Mouse (Mus musculus) cerebellum, adult 2 months (tissue): ENCODE results near the gene Hoxb3. TPM values are rescaled to one million over a fixed set of nuclear protein-coding genes. Genes with fewer than 3 reads are reported as not detected.

Experiments
- DNase-seq, 2 experiments: peaks; one replicate each; pipeline ENCODE4 v3.0.0; 2021
- H3K27ac ChIP-seq: fragments of 200-500 bp; 2 replicates; pipeline ENCODE4 v1.5.1; 2012; ENCODE audit warnings: low read length, control low read depth, inconsistent platforms; ENCODE audit not compliant: insufficient read depth
- H3K27me3 ChIP-seq: fragments of 200-500 bp; 2 replicates; pipeline ENCODE4 v1.6.1; 2012; ENCODE audit warnings: inconsistent platforms, mild to moderate bottlenecking, low read length, moderate library complexity; ENCODE audit not compliant: control insufficient read depth, insufficient read depth
- H3K4me1 ChIP-seq: fragments of 200-500 bp; 2 replicates; pipeline ENCODE4 v1.6.1; 2011; ENCODE audit warnings: low read length; ENCODE audit not compliant: control insufficient read depth, insufficient read depth
- H3K4me3 ChIP-seq: fragments of 200-500 bp; replicated peaks from 2 replicates; pipeline ENCODE3; 2011; ENCODE audit warnings: mild to moderate bottlenecking, low read depth, low read length, control low read depth; ENCODE audit not compliant: insufficient read depth
- CTCF ChIP-seq: fragments of 200-500 bp; IDR thresholded peaks from 2 replicates; pipeline ENCODE4 v1.5.1; 2011; ENCODE audit warnings: low read depth, mild to moderate bottlenecking, control low read depth, low read length, moderate library complexity, borderline replicate concordance; ENCODE audit not compliant: insufficient read depth
- POLR2A ChIP-seq: fragments of 200-500 bp; IDR thresholded peaks from 2 replicates; pipeline ENCODE4 v1.6.1; 2011; ENCODE audit warnings: low read length, control low read depth, borderline replicate concordance; ENCODE audit not compliant: insufficient read depth
- WGBS: fragments of 180-500 bp; shearing (Covaris S2); methylation state at CpG from one replicate; pipeline ENCODE4 v1.1.7; 2018; 5-methylcytosine and 5-hydroxymethylcytosine counted together
- polyA plus RNA-seq: library from polyadenylated mRNA; depleted of rRNA; stranded (reverse); fragments of >200 nt; gene quantifications from 2 replicates; pipeline ENCODE4 v1.2.3, GENCODE M21; 2012; rRNA removed

Hoxb3 gene
- polyA plus RNA-seq, 1 experiment = 5.5 TPM

- no peak overlapping the region for H3K4me3 ChIP-seq
- no peaks in the 10 kb centered on the region for H3K4me1 ChIP-seq
- 73% methylated on average over 5 of the region's 5 CpGs for WGBS
- TF ChIP-seq POLR2A = no peak
- no peak for TF ChIP-seq CTCF
- no peak overlapping the region for H3K27ac ChIP-seq
- no peak for DNase-seq
- H3K27me3 ChIP-seq = no peaks in the 10 kb centered on the region; the same call in 1 of the 2 replicates
These were observed 60.3 kb downstream of the Hoxb3 start for GRCm38 (mm10) chr11:96383381-96383780.

DNA sequence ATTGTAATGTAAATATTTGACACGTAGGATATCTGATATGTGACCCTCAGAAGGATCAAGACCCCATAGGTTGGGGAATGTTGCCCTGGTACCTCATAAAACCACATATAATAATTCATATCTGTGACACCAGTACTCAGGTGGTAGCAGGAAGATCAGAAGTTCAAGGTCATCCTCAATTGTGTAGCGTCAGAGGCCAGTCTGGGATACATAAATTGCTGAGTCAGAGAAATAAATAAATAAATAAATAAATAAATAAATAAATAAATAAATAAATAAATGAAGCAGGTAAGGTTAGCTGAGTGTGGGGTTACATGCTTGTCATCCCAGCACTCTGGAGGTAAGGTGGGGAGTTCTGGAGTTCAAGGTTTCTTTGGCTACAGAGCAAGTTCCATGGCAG lies 64.5 kb downstream of the Hoxb3 start:
- Histone ChIP-seq H3K27ac (no peak overlapping the region), H3K27me3 (no peaks in the 10 kb centered on the region), H3K4me3 (no peak overlapping the region), H3K4me1 (no peaks in the 10 kb centered on the region)
- WGBS = 82% methylated on average over 2 of the region's 2 CpGs
- no peak for DNase-seq
- no peak for TF ChIP-seq POLR2A
- TF ChIP-seq CTCF = no peak

DNA sequence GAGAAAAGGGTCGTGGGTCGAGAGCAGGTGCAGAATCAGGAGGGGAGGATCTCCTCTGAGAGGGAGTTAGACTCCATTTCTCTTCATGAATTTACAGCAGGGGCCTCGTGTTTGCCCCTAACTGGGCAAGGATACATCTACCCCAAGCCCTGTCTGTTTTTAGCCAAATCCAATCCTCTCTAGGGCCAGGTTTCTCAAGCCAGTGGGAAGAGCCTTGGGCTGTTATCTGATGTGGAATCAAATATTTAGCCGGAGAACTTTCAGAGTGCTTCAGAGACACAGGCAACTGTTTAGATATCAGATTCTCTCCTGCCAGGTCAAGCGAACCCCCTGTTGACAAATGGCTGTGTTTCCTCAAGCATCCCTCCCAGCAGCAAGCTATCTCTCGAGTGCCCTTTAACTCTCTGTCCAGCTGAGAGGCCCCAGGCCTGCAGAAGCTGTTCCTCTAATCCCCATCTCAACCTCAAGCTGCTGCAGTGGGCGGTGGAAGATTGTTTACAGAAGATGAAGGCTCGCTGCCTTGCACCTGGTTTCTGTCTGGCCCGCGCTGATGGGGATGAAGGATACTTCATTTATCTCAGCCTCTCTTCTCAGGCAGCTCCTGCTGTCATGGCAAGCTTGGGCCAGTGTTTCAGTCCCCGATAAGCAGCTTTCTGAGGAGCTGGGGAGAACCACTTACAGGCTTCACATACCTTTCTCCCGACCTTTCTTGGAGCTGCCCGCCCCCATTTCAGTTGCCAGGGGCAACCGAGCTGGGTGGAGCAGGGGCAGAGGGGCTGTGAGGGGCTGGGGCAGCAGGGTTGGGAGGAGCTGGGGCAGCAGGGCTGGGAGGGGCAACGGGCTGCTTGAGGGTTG lies 73.9 kb downstream of the Hoxb3 start:
- Histone ChIP-seq H3K27me3 (no peaks in the 10 kb centered on the region), H3K4me1 (no peaks in the 10 kb centered on the region), H3K4me3 (no peak overlapping the region), H3K27ac (no peak overlapping the region)
- 18% methylated on average over 15 of the region's 15 CpGs for WGBS
- TF ChIP-seq CTCF (no peak), POLR2A (no peak)
- no peak for DNase-seq

Other genes starting within 250 kb of the Hoxb3 start
- gene Atp5g1, start 247.7 kb upstream of the Hoxb3 start, polyA plus RNA-seq = 696 and 758 TPM in 2 replicates
- 0.08 TPM in 1 of 2 replicates, not detected in the other for gene Calcoco2, start 211.4 kb upstream of the Hoxb3 start, polyA plus RNA-seq
- gene Ttll6, start 189.5 kb upstream of the Hoxb3 start, polyA plus RNA-seq = 0.39 and 0.52 TPM in 2 replicates
- gene Hoxb13, start 129.0 kb upstream of the Hoxb3 start, polyA plus RNA-seq = not detected in 2 replicates
- gene Hoxb9, start 51.9 kb upstream of the Hoxb3 start, polyA plus RNA-seq = not detected in 2 replicates
- 0.11 and 1.0 TPM in 2 replicates for gene Hoxb8, start 41.4 kb upstream of the Hoxb3 start, polyA plus RNA-seq
- 0.11 TPM in 1 of 2 replicates, not detected in the other for gene Hoxb7, start 36.7 kb upstream of the Hoxb3 start, polyA plus RNA-seq
- 1.5 and 3.2 TPM in 2 replicates for gene Hoxb6, start 30.9 kb upstream of the Hoxb3 start, polyA plus RNA-seq
- gene Hoxb5, start 20.0 kb upstream of the Hoxb3 start, polyA plus RNA-seq = 6.8 and 9.3 TPM in 2 replicates
- gene Hoxb4, start 5.1 kb upstream of the Hoxb3 start, polyA plus RNA-seq = 1.5 TPM in 2 replicates
- gene Hoxb2, start 27.2 kb downstream of the Hoxb3 start, polyA plus RNA-seq = 4.2 and 4.7 TPM in 2 replicates
- 0.06 TPM in 1 of 2 replicates, not detected in the other for gene Hoxb1, start 42.4 kb downstream of the Hoxb3 start, polyA plus RNA-seq
- gene Skap1, start 141.3 kb downstream of the Hoxb3 start, polyA plus RNA-seq = 0.98 and 1.5 TPM in 2 replicates